Mouse (Mus musculus): ENCODE results near the gene Gm15517. TPM values are rescaled to one million over a fixed set of nuclear protein-coding genes. Genes with fewer than 3 reads are reported as not detected.

The Gm15517 gene
- polyA plus RNA-seq (2012): not detected in 2 replicates

DNA sequence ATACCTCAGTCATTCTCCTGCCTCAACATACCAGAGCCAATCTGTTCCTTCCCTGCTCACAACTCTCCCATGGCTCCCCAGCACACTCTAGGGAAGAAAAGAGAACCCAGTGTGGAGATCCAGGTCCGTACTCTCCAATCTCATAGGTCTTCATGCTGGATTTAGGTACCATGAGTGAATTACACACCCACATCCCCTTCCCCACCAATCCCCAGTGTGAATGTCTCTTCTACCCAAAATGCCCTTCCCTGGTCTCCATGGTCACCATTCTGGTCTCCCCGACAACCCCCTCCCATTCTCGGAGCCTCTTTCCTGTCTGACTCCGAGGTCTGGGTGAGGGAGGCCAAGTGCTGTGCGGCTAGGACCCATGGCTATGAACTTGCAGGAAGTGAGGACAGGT lies at the start of gene Gm15517:
TSS of gene Gm15517 (plus strand) at position 301 of the 400 bp plus-strand sequence.
- no peak for TF ChIP-seq GATA1 (IDR thresholded peaks at IDR 0.05; ENCODE audit: low read length)

DNA sequence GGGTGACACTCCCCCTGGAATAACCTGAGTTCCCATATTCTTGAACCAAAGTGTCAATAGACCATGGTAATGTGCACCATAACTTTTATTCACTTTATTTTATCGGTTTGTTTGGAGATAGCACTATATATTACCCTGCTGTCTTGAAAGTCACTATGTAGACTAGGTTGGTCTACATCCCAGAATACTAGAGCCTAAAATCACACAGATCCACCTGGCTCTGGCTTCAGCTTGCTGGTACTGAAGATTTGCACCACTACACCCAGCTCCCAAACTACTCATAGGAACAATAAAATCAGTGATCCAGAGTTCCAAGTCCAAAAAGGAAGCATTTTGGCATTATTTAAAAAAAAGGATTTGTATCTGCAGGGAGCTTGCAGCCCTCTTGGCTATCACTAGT lies 45.6 kb upstream of the Gm15517 start, which contains the start of gene Klk1b5:
TSS of gene Klk1b5 (plus strand) at position 301 of the 400 bp plus-strand sequence.
- no peak for TF ChIP-seq GATA1 (IDR thresholded peaks at IDR 0.05; ENCODE audit: low read length)

DNA sequence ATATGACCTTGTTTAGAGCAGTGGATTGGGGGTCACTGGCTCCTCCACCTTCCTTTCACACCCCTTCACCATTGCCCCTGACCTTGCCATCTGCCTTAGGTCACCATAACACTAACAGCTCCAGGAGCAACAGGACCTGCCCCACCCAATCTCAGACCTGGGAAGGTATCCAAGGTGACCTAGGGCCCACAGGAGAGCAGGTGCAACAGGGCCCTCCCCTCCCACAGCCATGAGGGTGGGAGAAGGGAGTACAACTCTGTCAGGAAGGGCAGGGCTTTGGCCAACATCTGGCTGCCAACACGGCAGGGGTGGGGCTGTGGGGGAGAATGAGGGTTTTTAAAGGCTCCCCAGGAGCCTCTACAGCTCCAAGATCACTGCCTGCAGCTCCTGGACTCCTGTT lies 36.2 kb upstream of the Gm15517 start, which contains the start of gene Klk1:
TSS of gene Klk1 (plus strand) at position 285 of the 400 bp plus-strand sequence.
- TF ChIP-seq GATA1 (IDR thresholded peaks at IDR 0.05; ENCODE audit: low read length): no peak

DNA sequence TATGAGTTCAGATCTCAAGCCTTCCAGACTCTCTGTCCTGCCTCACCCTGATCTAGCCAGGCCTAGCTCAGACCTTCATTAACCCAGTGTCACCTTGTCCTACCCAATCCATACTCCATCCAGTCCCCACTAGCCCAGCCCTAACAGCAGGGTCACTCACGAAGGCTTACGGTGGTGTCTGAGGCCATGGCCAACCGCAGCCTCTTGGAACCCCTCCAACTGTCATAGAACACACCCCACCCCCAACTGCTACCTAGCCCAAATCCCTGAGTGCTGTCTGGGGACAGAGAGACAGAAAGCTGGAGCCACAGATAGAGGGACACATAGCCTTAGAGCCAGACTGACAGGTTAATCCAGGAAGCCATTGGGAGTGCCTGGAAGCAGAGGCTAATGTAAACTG lies 25.3 kb upstream of the Gm15517 start, which contains the start of gene Gm36864:
TSS of gene Gm36864 (plus strand) at position 269 of the 400 bp plus-strand sequence.
- TF ChIP-seq GATA1 (IDR thresholded peaks at IDR 0.05; ENCODE audit: low read length): no peak

DNA sequence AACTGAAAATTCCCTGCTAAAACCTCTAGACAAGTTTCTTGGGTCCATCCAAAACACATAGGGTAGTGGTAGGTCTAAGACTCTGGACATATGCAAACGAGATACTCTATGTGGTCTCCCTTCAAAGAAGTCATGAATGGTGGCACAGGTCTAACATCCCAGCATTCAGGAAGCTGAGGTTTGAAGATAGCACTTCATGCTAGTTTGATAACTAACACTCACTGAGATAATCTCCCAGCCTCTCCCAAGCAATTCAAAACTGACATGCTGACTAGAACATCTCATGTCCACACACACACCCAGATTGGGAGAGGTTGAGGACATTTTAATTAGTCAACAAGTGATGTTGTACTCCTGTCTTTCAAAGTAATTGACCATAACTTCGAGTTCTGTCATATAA lies 21.3 kb upstream of the Gm15517 start:
- TF ChIP-seq GATA1 (IDR thresholded peaks at IDR 0.05; ENCODE audit: low read length): peak; percentile 64

DNA sequence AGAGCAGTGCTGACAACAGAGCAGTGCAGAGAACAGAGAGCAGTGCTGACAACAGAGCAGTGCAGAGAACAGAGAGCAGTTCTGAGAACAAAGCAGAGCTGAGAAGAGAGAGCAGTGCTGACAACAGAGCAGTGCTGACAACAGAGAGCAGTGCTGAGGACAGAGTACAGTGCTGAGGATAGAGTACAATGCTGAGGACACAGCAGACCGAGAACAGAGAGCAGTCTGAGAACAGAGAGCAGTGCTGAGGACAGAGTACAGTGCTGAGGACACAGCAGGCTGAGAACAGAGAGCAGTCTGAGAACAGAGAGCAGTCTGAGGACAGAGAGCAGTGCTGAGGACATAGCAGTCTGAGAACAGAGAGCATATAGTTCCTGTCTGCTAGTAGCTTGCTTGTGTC lies 20.5 kb upstream of the Gm15517 start:
- TF ChIP-seq GATA1 (IDR thresholded peaks at IDR 0.05; ENCODE audit: low read length): no peak

DNA sequence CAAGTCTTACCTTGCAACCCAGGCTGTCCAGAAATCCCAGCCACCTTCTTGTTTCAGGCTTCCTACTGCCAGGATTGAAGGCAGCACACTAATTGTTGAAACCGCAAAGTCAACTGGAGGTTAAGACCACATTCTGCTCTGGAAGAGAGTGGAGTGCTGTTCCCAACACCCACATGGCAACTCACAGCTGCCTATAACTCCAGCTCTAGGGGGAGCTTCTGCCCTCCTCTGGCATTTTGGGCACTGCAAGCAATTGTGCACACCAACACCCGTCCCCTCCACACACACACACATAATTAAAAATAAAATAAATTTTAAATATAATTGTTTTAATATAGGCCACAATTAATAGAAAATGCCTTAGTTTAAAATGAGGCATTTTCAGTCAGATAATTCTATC lies 20.1 kb upstream of the Gm15517 start:
- TF ChIP-seq GATA1 (IDR thresholded peaks at IDR 0.05; ENCODE audit: low read length): no peak

DNA sequence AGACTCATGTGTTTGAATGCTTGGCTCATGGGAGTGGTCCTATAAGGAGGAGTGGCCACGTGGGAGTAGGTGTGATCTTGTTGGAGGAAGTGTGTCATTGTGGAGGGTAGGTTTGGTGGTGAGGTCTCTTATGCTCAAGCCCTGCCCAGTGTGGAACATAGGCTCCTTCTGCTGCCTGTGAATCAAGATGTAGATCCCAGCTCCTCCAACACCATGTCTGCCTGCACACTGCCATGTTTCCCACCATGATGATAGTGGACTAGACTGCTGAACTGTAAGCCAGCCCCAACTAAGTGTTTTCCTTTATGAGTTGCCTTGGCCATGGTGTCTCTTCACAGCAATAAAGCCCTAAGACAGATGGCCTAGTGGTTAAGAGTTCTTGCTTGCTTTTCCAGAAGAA lies 17.2 kb upstream of the Gm15517 start:
- TF ChIP-seq GATA1 (IDR thresholded peaks at IDR 0.05; ENCODE audit: low read length): no peak

DNA sequence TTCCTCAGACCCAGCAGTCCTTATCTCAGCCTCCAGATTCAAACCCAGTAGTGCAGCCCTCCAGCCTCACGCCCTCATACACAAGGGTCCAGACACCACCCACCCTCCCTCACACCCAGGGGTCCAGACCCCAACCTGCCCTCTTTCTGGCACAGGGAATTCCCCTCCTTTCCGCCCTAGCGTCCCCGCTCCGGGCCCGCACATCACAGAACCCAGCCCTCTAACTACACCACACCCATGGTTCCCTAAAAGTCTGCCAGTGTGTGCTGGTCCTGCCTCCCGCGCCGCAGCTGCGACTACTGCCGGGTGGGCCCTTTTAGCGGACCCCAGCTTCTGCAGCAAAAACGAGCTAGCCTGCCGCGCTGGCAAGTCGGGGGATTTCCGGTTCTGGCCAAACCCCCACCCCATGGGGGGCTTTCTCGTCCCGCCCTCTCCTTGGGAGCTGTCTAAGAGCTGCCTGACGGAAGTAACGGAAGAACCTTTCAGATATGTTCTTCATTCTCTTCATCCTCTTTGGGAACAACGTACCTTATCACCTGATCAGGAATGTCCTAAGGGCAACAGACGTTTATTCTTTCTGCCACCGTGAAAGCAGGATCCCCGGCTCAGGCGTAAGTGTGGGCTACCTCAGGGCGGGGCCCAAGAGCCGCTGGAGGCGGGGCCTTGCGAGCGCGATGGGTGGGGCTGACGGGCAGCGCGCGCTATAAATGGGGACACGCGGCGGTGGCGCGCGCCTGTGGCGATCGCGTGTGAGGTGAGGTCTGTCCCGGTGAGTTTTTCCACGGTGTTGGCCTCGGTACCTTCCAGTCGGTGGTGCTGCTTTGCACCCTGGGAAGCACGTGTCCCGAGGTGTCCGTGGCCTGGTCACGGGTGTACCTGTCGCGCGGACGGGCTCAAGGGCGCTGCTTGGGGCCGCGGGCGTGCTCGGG lies 14.9 kb upstream of the Gm15517 start, which contains the start of the genes 1700028J19Rik and 2410002F23Rik:
TSS of gene 1700028J19Rik (minus strand) at position 641 of the 929 bp plus-strand sequence.
TSS of gene 2410002F23Rik (plus strand) at position 668 of the 929 bp plus-strand sequence.
- TF ChIP-seq GATA1 (IDR thresholded peaks at IDR 0.05; ENCODE audit: low read length): no peak

DNA sequence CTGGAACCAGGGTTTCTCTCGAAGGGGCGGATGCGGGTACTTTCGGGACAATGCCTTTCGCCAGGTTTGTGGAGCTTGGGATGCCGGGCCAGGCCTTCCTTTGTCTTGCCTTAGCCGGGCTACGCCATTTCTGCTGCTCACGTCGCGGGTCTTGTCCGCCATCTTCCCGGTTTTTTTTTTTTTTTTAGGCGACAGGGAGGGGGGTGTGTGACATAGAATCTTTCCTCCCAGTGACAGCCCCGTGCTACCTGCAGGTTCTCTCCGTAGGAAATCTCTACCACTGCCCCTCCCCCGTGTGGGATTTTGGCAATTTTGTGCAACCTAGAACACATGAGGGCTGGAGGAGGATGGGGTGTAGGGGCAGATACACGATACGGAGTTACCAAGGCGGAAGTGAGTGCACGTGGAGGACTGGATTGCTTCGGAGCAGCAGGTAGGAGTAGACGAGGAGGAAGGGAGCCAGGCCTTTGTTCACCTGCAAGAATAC lies 14.2 kb upstream of the Gm15517 start:
- TF ChIP-seq GATA1 (IDR thresholded peaks at IDR 0.05; ENCODE audit: low read length): no peak

DNA sequence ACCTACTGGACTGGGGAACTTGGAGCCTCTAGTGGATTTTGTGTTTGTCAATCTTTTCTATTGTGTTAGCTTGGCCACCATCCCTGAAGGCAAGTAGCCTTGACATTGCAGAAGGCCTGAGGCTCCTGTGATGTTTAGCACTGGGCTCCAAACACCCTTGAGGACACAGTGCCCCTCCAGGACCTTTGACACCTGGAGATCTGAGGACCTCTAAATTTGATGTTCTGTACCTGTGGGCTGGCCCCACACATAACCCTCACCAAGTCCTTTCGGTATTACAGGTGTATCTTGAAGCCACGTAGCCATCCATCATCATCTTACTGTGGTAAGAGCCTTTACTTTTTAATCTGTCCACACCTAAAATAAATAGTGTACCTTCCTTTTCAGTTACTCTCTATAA lies 13.3 kb upstream of the Gm15517 start:
- no peak for TF ChIP-seq GATA1 (IDR thresholded peaks at IDR 0.05; ENCODE audit: low read length)

DNA sequence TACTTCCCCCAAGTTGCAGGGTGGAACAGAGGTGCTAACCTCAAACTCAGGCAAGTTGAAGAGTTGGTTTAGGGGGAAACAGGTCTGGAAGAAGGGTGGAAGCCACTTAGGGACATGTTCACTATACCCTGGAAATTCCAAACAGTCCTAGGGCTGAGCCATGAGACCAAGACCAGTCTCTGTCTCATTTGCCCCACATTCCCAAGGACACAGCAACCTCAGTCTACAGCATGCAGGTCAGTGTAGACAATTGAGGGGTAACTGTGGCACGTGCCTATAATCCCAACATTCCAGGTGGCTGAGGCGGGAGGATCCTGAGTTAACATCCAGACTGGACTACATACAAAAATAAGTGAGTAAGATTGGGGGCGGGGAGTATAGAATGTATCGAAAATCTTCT lies 12.0 kb upstream of the Gm15517 start:
- TF ChIP-seq GATA1 (IDR thresholded peaks at IDR 0.05; ENCODE audit: low read length): no peak

DNA sequence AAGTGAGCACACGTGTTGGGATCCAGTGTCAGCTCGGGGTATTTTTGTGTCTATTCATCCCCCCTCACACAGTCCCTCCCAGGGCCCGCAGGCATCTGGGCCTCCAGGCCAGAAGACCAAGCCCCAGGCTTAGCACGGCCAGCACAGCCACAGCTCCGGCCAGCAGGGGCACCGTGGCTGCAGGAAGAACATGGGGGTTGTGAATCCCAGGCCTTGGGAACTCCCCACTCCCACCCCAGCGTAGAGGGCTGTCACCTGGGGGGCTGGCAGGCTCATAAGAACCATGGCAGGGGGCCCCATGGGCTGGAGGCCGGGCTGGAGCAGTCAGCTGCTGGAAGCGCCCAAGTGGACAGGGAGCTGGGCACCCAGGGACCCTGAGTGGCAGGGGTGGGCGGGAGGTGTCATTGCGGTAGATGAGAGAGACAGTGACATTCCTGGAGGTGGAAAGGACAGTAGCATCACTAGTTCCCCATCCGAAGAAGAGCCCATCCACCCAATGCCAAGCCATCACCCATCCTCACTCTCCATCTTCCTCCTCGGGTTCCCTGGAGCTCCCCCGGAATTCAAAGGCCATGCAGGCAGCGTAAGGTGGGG lies 8.1 kb upstream of the Gm15517 start:
- no peak for TF ChIP-seq GATA1 (IDR thresholded peaks at IDR 0.05; ENCODE audit: low read length)

DNA sequence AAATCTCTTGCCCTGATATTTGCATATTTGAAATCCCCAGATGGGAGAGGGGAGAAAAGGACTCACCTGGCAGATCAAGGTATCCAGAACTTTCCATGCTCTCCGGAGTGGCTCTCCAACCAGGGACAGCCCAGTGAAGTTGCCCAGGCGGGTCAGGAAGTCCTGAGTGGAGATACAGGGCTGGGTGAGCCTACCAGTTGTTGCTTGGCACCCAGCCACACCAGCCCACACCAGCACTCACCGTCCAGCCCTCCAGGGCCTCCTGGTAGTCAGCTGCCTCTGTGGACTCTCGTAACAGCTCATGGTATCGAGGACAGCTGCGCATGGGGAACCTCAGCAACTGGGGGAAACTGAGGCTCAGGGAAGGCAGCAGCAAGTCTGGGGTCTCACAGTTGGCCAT lies 6.3 kb upstream of the Gm15517 start:
- no peak for TF ChIP-seq GATA1 (IDR thresholded peaks at IDR 0.05; ENCODE audit: low read length)

DNA sequence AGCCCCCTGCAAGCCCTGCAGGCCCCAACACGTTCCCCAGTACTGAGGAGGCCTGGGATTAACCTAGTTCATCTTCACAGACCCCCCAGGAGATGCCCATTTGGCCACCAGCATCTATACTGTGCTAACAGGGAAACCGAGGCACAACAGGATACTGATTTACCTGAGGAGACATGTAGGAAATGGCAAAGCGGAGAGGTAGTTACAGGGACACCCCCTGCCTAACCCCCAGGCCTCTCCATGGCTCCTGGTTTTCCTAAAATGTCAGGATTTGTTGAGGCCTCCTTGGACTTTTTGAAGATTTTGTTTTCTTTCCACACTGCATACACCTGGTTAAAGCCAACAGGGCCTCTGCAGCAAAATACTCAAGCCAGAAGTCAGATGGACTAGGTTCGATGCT lies 4.0 kb upstream of the Gm15517 start, which contains the start of gene Acp4:
TSS of gene Acp4 (minus strand) at position 101 of the 400 bp plus-strand sequence.
- no peak for TF ChIP-seq GATA1 (IDR thresholded peaks at IDR 0.05; ENCODE audit: low read length)

DNA sequence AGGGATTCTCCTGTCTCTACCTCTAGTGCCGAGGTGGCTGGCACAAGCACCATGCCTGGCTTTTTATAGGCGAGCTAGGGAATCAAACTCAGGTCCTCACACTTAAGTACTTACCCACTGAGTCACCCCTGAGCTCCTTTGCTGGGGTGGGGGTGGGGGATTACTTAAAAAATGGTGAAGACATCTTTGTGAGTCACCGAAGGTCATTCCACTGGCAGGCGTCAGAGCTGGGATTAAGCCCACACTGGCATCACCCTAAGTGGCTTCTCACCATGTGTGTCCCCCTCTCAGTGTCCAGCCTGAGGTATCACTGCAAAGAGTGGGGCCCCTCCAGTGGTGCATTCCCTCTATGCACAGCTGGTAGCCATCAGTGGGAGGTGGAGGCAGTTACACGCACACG lies 837 bp upstream of the Gm15517 start:
- no peak for TF ChIP-seq GATA1 (IDR thresholded peaks at IDR 0.05; ENCODE audit: low read length)

Measured in G1E-ER4 (cell line).